21 mouse cellular contexts compared by ENCODE assay signal in the genomic region with DNA sequence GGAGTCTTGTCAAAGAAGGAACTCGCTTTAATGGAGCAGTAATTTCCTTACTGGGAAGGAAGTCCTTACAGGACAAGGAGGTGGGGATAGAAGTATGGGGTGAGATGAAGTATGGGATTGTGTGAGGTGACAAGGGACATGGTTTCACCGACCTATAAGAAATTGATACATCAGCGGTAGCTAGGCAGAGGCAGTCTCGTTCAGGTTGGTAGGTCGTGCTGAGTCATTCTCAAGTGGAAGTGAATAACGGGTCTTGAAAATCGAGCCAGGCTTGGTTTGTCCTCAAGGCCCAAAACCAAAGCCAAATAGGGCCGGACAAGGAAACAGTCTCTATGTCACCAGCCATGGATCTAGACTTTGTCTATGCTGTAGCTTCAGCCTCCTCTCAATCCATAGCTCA.
A peak's percentile ranks its signal among the peaks of the same experiment; 100 is the strongest.
DNase-seq lines count a peak whose midpoint lies in the region; ATAC-seq and TF ChIP-seq lines count a peak whose summit lies in the region.
"Had no signal": no experiment of that assay in that cellular context is flagged by ENCODE, and none has a peak within 500 bp of the region (broad histone marks: within the 10 kb centered on the region; RNA-seq: fewer than 3 reads in every experiment).

No protein-coding gene starts in this region.

- no peaks in the 10 kb centered on the region for H3K27me3 ChIP-seq in CH12.LX (replicated peaks)
- no peaks in the 10 kb centered on the region for H3K27me3 ChIP-seq in MEL (ENCODE audit: control insufficient read depth in 1 of 2, insufficient read depth in 2 of 2, low read length in 2 of 2)
- H3K27me3 ChIP-seq: forebrain, embryonic 13.5 days; hindbrain, embryonic 12.5 days; hindbrain, embryonic 15.5 days had no signal

- TF ChIP-seq EP300 in CH12.LX (IDR thresholded peaks at IDR 0.05; ENCODE audit: low read length): no peak
- no peak for TF ChIP-seq EP300 in MEL (IDR thresholded peaks at IDR 0.05; ENCODE audit: low read depth in 1 of 2, low read length in 2 of 2)

- dilution Hi-C loops in CH12.LX (cut with MboI; ENCODE audit: extremely low pct_ligation_motif_present, extremely low pct_unique_long_range_greater_than_20kb, low sequenced_read_pairs): no loop called here

- H3K4me1 ChIP-seq in CH12.LX (ENCODE audit: control insufficient read depth in 1 of 2, insufficient read depth in 2 of 2) (peaks cover 0 to 5% of the 10 kb centered on the region in 2 experiments; a peak in 1 of 4 replicates), MEL (ENCODE audit: control insufficient read depth in 1 of 2, insufficient read depth in 2 of 2, low read length in 2 of 2) (no peaks in the 10 kb centered on the region)
- H3K4me1 ChIP-seq: forebrain, embryonic 10.5 days; forebrain, embryonic 13.5 days; hindbrain, embryonic 12.5 days; hindbrain, embryonic 15.5 days had no signal

- no peaks in the 10 kb centered on the region for H3K36me3 ChIP-seq in CH12.LX (replicated peaks in 1 of 2; ENCODE audit: control insufficient read depth in 1 of 2, insufficient read depth in 1 of 2, low read length in 1 of 2)
- H3K36me3 ChIP-seq in MEL (ENCODE audit: control insufficient read depth in 1 of 2, insufficient read depth in 2 of 2, low read length in 2 of 2): no peaks in the 10 kb centered on the region
- H3K36me3 ChIP-seq: forebrain, embryonic 10.5 days; G1E; hindbrain, embryonic 12.5 days; hindbrain, embryonic 15.5 days had no signal

- in situ Hi-C loops in CH12.LX (cut with MboI; ENCODE audit: low pct_ligation_motif_present, low pct_unique_long_range_greater_than_20kb, low sequenced_read_pairs): no loop called here

- 0 out of 2 replicates have a peak, but pooled peaks have one; percentile 1 for ATAC-seq in megakaryocyte progenitor cell, adult 5-6 weeks (replicated peaks; ENCODE audit: poor library complexity)
- ATAC-seq: forebrain, embryonic 13.5 days; forebrain, embryonic 16.5 days had no signal

- H3K9ac ChIP-seq in CH12.LX (ENCODE audit: insufficient read depth, low read depth): no peak overlapping the region
- no peak overlapping the region for H3K9ac ChIP-seq in MEL (ENCODE audit: control insufficient read depth, low read depth, low read length, poor library complexity, severe bottlenecking)
- H3K9ac ChIP-seq: forebrain, embryonic 13.5 days; hindbrain, embryonic 12.5 days; hindbrain, embryonic 15.5 days had no signal

- TF ChIP-seq CTCF in CH12.LX (conservative IDR thresholded peaks at IDR 0.05 in 1 of 2, IDR thresholded peaks at IDR 0.05 in 1 of 2; ENCODE audit: low read depth in 2 of 2, low read length in 2 of 2) (no peak), MEL (IDR thresholded peaks at IDR 0.05 in 2 of 3, conservative IDR thresholded peaks at IDR 0.05 in 1 of 3; ENCODE audit: control insufficient read depth in 1 of 3, insufficient read depth in 1 of 3, low read depth in 2 of 3, low read length in 3 of 3, poor library complexity in 1 of 3, severe bottlenecking in 1 of 3) (no peak)

- H3K27ac ChIP-seq in CH12.LX (ENCODE audit: insufficient read depth, low read depth): no peak overlapping the region
- H3K27ac ChIP-seq in MEL (ENCODE audit: control insufficient read depth, low read depth, low read length): no peak overlapping the region
- H3K27ac ChIP-seq: forebrain, embryonic 10.5 days; forebrain, embryonic 13.5 days; hindbrain, embryonic 12.5 days; hindbrain, embryonic 15.5 days had no signal

- TF ChIP-seq POLR2A in CH12.LX (IDR thresholded peaks at IDR 0.05; ENCODE audit: low read depth, low read length) (no peak), MEL (IDR thresholded peaks at IDR 0.05; ENCODE audit: control insufficient read depth in 1 of 2, insufficient read depth in 1 of 2, low read depth in 1 of 2, low read length in 2 of 2, poor library complexity in 1 of 2) (no peak)

- DNase-seq in 3134 (ENCODE audit: extremely low read depth, insufficient read length, low spot score): peak; percentile 60
- peak; percentile 67 for DNase-seq in CH12.LX (ENCODE audit: extremely low read depth)
- DNase-seq in MEL (ENCODE audit: low read depth, low spot score): peak; percentile 40
- DNase-seq in kidney, adult 11 months: no peak
- DNase-seq in B cell, adult 2 months: no peak
- DNase-seq in left cerebral cortex, adult 8-10 months (ENCODE audit: low spot score in 2 of 2): no peak
- DNase-seq: adrenal gland, postnatal 10 days; adrenal gland, postnatal 36 days; cerebellum, adult 18-20 months; cerebellum, adult 9-10 months; cerebellum, postnatal 14 days; gastrocnemius, postnatal 14 days; heart, adult 11 months had no signal

- H3K4me2 ChIP-seq in CH12.LX (ENCODE audit: insufficient read depth, low read depth, poor library complexity, severe bottlenecking): no peak overlapping the region
- H3K4me2 ChIP-seq: forebrain, embryonic 13.5 days; heart, embryonic 11.5 days; hindbrain, embryonic 12.5 days; hindbrain, embryonic 15.5 days had no signal

- TF ChIP-seq RAD21 in CH12.LX (IDR thresholded peaks at IDR 0.05; ENCODE audit: low read depth, low read length) (no peak), MEL (IDR thresholded peaks at IDR 0.05; ENCODE audit: low read depth, low read length) (no peak)

- H3K79me2 ChIP-seq in CH12.LX (replicated peaks; ENCODE audit: control insufficient read depth, extremely low read depth, insufficient read depth, poor library complexity, severe bottlenecking) (no peaks in the 10 kb centered on the region), MEL (ENCODE audit: control insufficient read depth, insufficient read depth, low read length, poor library complexity) (no peaks in the 10 kb centered on the region)

- H3K9me3 ChIP-seq in CH12.LX (replicated peaks; ENCODE audit: low read length): no peaks in the 10 kb centered on the region
- H3K9me3 ChIP-seq in MEL (replicated peaks; ENCODE audit: insufficient read depth, low read length): no peaks in the 10 kb centered on the region
- H3K9me3 ChIP-seq: forebrain, embryonic 10.5 days; forebrain, embryonic 13.5 days; hindbrain, embryonic 12.5 days; hindbrain, embryonic 15.5 days had no signal

- H3K4me3 ChIP-seq in CH12.LX (replicated peaks in 1 of 3; ENCODE audit: low read depth in 2 of 3, low read length in 2 of 3, poor library complexity in 1 of 3) (no peak overlapping the region), MEL (ENCODE audit: control insufficient read depth in 1 of 2, insufficient read depth in 1 of 2, low read depth in 2 of 2, low read length in 2 of 2) (no peak overlapping the region)
- H3K4me3 ChIP-seq: forebrain, embryonic 10.5 days; forebrain, embryonic 13.5 days; hindbrain, embryonic 12.5 days; hindbrain, embryonic 15.5 days had no signal

TF ChIP-seq in CH12.LX, 34 proteins besides CTCF, POLR2A, EP300 and RAD21:
- TF ChIP-seq MAFK (IDR thresholded peaks at IDR 0.05; ENCODE audit: insufficient replicate concordance, low read length) (peak; percentile 83), MAZ (IDR thresholded peaks at IDR 0.05; ENCODE audit: low read depth, low read length) (no peak), CHD2 (IDR thresholded peaks at IDR 0.05; ENCODE audit: low read length) (peak; percentile 86), TBP (conservative IDR thresholded peaks at IDR 0.05; ENCODE audit: low read depth, low read length) (no peak)

TF ChIP-seq in MEL, 35 proteins besides CTCF, POLR2A, EP300 and RAD21:
- no peak for TF ChIP-seq TCF12 (IDR thresholded peaks at IDR 0.05; ENCODE audit: low read depth, low read length)
- no peak for TF ChIP-seq MXI1 (IDR thresholded peaks at IDR 0.05; ENCODE audit: low read depth, low read length)
- no peak for TF ChIP-seq JUND (IDR thresholded peaks at IDR 0.05; ENCODE audit: low read depth, low read length)
- no peak for TF ChIP-seq BHLHE40 (IDR thresholded peaks at IDR 0.05; ENCODE audit: borderline replicate concordance, low read depth, low read length)
- TF ChIP-seq POLR2AphosphoS2 (IDR thresholded peaks at IDR 0.05; ENCODE audit: low read length): no peak
- TF ChIP-seq GATA1 (IDR thresholded peaks at IDR 0.05; ENCODE audit: low read depth, low read length): no peak
- TF ChIP-seq ZMIZ1 (IDR thresholded peaks at IDR 0.05; ENCODE audit: low read depth, low read length): no peak
- no peak for TF ChIP-seq ETS1 (IDR thresholded peaks at IDR 0.05; ENCODE audit: low read depth, low read length)
- TF ChIP-seq NRF1 (IDR thresholded peaks at IDR 0.05; ENCODE audit: insufficient read depth, low read depth, low read length, poor library complexity, severe bottlenecking): no peak

Comparison
In these comparisons a context has a peak if more than half of its experiments do, and no peak if none do; other contexts are left out.
1. DNase-seq: peak in 3134 (single experiment), CH12.LX (single experiment) and MEL (single experiment); none in kidney, adult 11 months (single experiment), B cell, adult 2 months (0 of 2) and left cerebral cortex, adult 8-10 months (0 of 2).